Mouse (Mus musculus): Measurements from ENCODE around the gene Mfrp. TPM values are rescaled to one million over a fixed set of nuclear protein-coding genes. Genes with fewer than 3 reads are reported as not detected.
A peak's percentile ranks its signal among the peaks of the same experiment; 100 is the strongest.

Mfrp gene
- polyA plus RNA-seq, 2 experiments, result 0.08 to 0.18 TPM

GRCm38 (mm10) chr9:44087761-44088455 is 13.6 kb upstream of the Mfrp start:
- no peak overlapping the region for H3K4me3 ChIP-seq (replicated peaks; ENCODE audit: low read length)
- H3K4me1 ChIP-seq (ENCODE audit: control insufficient read depth, insufficient read depth, low read length), result peaks cover 33% of the 10 kb centered on the region
- no peak overlapping the region for H3K9ac ChIP-seq (ENCODE audit: low read depth, low read length, severe bottlenecking)
- TF ChIP-seq POLR2A (IDR thresholded peaks at IDR 0.05; ENCODE audit: borderline replicate concordance, extremely low read depth, insufficient read depth, insufficient read length), result no peak
- 0 out of 2 replicates have a peak overlapping the region, but pooled peaks have one; percentile 5 for H3K27ac ChIP-seq (replicated peaks; ENCODE audit: low read depth, low read length)
- WGBS, result 5% methylated on average over 15 of the region's 15 CpGs
- ATAC-seq (ENCODE audit: low FRiP score, low read depth), result peak; percentile 49
- peaks cover 14% of the 10 kb centered on the region for H3K27me3 ChIP-seq (ENCODE audit: control insufficient read depth, insufficient read depth, low read length)
- no peaks in the 10 kb centered on the region for H3K9me3 ChIP-seq (ENCODE audit: control insufficient read depth, low read length)
- peak; percentile 55 for DNase-seq (ENCODE audit: low spot score)
- peaks cover 23% of the 10 kb centered on the region for H3K36me3 ChIP-seq (ENCODE audit: control insufficient read depth, insufficient read depth, low read length)
- peak overlapping the region; percentile 15; the same call in 1 of the 2 replicates for H3K4me2 ChIP-seq (replicated peaks; ENCODE audit: low read depth, low read length, severe bottlenecking)

- DNase-seq (ENCODE audit: low spot score) (no peak), ATAC-seq (ENCODE audit: low FRiP score, low read depth) (no peak)
- Histone ChIP-seq H3K27me3 (ENCODE audit: control insufficient read depth, insufficient read depth, low read length) (0 out of 2 replicates have a peak, but pooled peaks cover 3% of the 10 kb centered on the region), H3K4me2 (replicated peaks; ENCODE audit: low read depth, low read length, severe bottlenecking) (no peak overlapping the region), H3K4me3 (replicated peaks; ENCODE audit: low read length) (no peak overlapping the region), H3K9ac (ENCODE audit: low read depth, low read length, severe bottlenecking) (no peak overlapping the region), H3K27ac (replicated peaks; ENCODE audit: low read depth, low read length) (no peak overlapping the region), H3K36me3 (ENCODE audit: control insufficient read depth, insufficient read depth, low read length) (peaks cover 30% of the 10 kb centered on the region), H3K4me1 (ENCODE audit: control insufficient read depth, insufficient read depth, low read length) (peaks cover 27% of the 10 kb centered on the region), H3K9me3 (ENCODE audit: control insufficient read depth, low read length) (no peaks in the 10 kb centered on the region)
- WGBS, result 60% methylated on average over 12 of the region's 12 CpGs
- no peak for TF ChIP-seq POLR2A (IDR thresholded peaks at IDR 0.05; ENCODE audit: borderline replicate concordance, extremely low read depth, insufficient read depth, insufficient read length)
Observed at GRCm38 (mm10) chr9:44088877-44089608, 12.5 kb upstream of the Mfrp start.

- WGBS, result 39% methylated on average over 24 of the region's 24 CpGs
- Histone ChIP-seq H3K4me3 (replicated peaks; ENCODE audit: low read length) (no peak overlapping the region), H3K4me2 (replicated peaks; ENCODE audit: low read depth, low read length, severe bottlenecking) (no peak overlapping the region), H3K4me1 (ENCODE audit: control insufficient read depth, insufficient read depth, low read length) (no peaks in the 10 kb centered on the region; the same call in 1 of the 2 replicates), H3K9ac (ENCODE audit: low read depth, low read length, severe bottlenecking) (no peak overlapping the region), H3K27ac (replicated peaks; ENCODE audit: low read depth, low read length) (no peak overlapping the region), H3K27me3 (ENCODE audit: control insufficient read depth, insufficient read depth, low read length) (no peaks in the 10 kb centered on the region), H3K9me3 (ENCODE audit: control insufficient read depth, low read length) (no peaks in the 10 kb centered on the region), H3K36me3 (ENCODE audit: control insufficient read depth, insufficient read depth, low read length) (peaks cover 37% of the 10 kb centered on the region)
- ATAC-seq (ENCODE audit: low FRiP score, low read depth) (peak; percentile 62; the same call in 1 of the 2 replicates), DNase-seq (ENCODE audit: low spot score) (peak; percentile 54)
- TF ChIP-seq POLR2A (IDR thresholded peaks at IDR 0.05; ENCODE audit: borderline replicate concordance, extremely low read depth, insufficient read depth, insufficient read length), result no peak
Observed at GRCm38 (mm10) chr9:44093612-44094503, 7.7 kb upstream of the Mfrp start.

GRCm38 (mm10) chr9:44094737-44095136 is 6.8 kb upstream of the Mfrp start:
- no peak overlapping the region for H3K4me3 ChIP-seq (replicated peaks; ENCODE audit: low read length)
- no peak for ATAC-seq (ENCODE audit: low FRiP score, low read depth)
- WGBS, result 80% methylated on average over 3 of the region's 3 CpGs
- peaks cover 37% of the 10 kb centered on the region for H3K36me3 ChIP-seq (ENCODE audit: control insufficient read depth, insufficient read depth, low read length)
- H3K27ac ChIP-seq (replicated peaks; ENCODE audit: low read depth, low read length), result no peak overlapping the region
- no peak overlapping the region for H3K9ac ChIP-seq (ENCODE audit: low read depth, low read length, severe bottlenecking)
- H3K4me1 ChIP-seq (ENCODE audit: control insufficient read depth, insufficient read depth, low read length), result no peaks in the 10 kb centered on the region; the same call in 1 of the 2 replicates
- no peak for TF ChIP-seq POLR2A (IDR thresholded peaks at IDR 0.05; ENCODE audit: borderline replicate concordance, extremely low read depth, insufficient read depth, insufficient read length)
- DNase-seq (ENCODE audit: low spot score), result no peak
- H3K4me2 ChIP-seq (replicated peaks; ENCODE audit: low read depth, low read length, severe bottlenecking), result no peak overlapping the region
- no peaks in the 10 kb centered on the region for H3K9me3 ChIP-seq (ENCODE audit: control insufficient read depth, low read length)
- H3K27me3 ChIP-seq (ENCODE audit: control insufficient read depth, insufficient read depth, low read length), result no peaks in the 10 kb centered on the region

GRCm38 (mm10) chr9:44095781-44096180 is 5.7 kb upstream of the Mfrp start:
- H3K4me1 ChIP-seq (ENCODE audit: control insufficient read depth, insufficient read depth, low read length), result no peaks in the 10 kb centered on the region; the same call in 1 of the 2 replicates
- ATAC-seq (ENCODE audit: low FRiP score, low read depth) (no peak), DNase-seq (ENCODE audit: low spot score) (no peak)
- H3K27me3 ChIP-seq (ENCODE audit: control insufficient read depth, insufficient read depth, low read length), result no peaks in the 10 kb centered on the region
- no peak overlapping the region for H3K4me3 ChIP-seq (replicated peaks; ENCODE audit: low read length)
- H3K4me2 ChIP-seq (replicated peaks; ENCODE audit: low read depth, low read length, severe bottlenecking), result no peak overlapping the region
- no peak overlapping the region for H3K9ac ChIP-seq (ENCODE audit: low read depth, low read length, severe bottlenecking)
- no peaks in the 10 kb centered on the region for H3K9me3 ChIP-seq (ENCODE audit: control insufficient read depth, low read length)
- H3K36me3 ChIP-seq (ENCODE audit: control insufficient read depth, insufficient read depth, low read length), result peaks cover 30% of the 10 kb centered on the region
- H3K27ac ChIP-seq (replicated peaks; ENCODE audit: low read depth, low read length), result no peak overlapping the region
- 85% methylated on average over 9 of the region's 9 CpGs for WGBS
- TF ChIP-seq POLR2A (IDR thresholded peaks at IDR 0.05; ENCODE audit: borderline replicate concordance, extremely low read depth, insufficient read depth, insufficient read length), result no peak
